Mouse (Mus musculus): ENCODE measurements around the gene Trhr2.

Trhr2 gene

DNA sequence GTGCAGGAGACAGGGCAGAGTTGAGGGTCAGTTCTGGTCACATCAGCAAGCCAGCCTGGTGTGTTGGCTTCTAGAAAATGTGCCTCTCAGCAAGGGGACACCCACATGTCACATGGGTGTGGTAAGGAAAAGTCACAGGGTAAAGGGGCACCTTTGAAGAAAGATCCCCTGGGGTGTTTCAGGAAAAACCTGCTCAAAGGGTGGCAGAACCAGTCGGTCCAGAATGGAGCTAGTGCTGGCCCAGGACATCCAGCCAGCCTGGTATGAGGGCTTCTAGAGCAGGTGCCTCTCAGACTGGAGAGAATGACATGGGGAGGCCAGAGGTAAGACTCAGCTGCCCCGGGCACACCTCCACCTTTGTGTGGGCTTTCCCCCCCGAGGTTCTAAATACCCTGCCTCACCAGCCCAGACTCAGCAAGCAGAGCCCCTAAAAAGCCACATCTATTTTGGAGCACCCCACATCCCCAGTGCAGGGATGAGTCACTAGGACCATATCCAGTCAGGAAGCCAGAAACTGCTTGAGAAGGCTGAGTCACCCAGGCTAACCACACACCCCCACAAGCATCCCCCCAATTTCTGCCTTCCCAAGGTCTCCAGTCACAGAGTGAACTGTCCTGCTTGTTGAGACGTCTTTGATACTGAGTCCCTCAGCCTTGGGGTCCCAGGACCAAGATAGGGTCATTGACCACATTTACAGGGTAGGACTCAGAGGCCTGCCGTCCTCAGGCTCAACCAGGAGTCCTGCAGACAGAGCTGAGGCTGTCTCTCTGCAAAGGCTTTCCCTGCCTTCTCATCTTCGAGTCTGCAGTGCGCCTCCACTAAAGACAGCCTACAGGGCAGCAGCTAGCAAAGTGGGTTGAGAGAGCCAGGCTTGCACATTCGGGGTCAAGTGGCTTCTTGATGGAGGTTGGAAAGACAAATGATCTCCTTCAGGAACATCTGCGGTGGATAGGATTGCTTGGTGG is 4.6 kb downstream of the Trhr2 start:
- in situ Hi-C loops (cut with MboI; ENCODE audit: unreplicated experiment in 2 of 2): no loop called here

DNA sequence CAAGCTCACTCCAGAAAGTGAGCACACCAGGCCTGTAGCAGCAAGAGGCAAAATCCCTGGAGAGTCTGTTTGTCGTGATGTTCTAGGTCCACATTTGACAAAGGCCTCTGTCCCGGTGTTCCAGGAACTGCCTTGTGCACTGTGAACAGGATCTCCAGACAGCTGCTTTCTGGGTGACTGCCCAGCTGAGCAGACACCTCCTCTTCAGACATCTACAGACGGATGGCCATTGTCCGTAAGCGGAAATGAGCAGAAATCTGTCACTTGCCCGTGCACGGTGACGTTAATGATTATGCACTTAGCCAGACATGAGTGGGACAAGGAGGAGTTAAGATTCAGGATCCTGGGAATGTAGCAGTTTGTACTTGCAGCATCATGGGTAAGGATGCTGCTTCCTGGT is 6.4 kb downstream of the Trhr2 start:
- in situ Hi-C loops (cut with MboI; ENCODE audit: unreplicated experiment in 2 of 2): no loop called here

DNA sequence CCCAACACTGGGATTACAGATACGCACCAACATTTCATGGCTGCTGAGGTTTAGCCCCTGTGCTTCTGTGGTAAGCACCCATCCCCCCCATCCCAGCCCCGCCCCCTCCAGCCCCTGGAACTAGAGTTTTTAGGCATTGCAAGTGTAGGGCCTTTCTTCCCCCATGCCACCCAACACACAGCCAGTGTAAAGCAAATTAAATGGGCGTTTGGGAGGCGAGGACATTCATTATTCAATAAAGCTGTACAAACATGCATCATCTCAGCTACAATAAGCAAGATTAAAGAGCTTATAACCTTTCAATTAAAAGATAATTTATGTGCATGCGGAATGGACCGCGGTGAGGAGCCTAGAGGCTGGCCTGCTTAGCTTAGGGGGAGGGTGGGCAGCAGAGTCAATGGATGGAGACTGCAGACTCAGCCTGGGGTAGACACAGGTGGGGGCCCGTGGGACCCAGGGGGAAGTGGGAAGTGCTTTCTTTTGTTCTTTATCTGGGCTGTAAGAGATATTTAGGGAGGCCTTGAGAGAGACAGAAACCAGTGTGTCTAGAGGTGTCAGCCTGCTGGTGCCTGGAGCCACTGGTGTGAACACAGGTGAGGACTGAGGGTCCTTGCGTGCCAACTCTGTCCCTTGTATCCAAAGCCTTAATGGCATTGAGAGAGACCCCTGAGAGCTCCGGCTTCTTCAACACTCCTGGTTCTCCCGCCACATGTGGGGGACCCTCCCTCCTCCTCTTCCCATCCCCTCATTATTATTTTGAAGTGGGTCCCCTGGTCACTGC is 10.0 kb downstream of the Trhr2 start:
- in situ Hi-C loops (cut with MboI; ENCODE audit: unreplicated experiment in 2 of 2): no loop called here

DNA sequence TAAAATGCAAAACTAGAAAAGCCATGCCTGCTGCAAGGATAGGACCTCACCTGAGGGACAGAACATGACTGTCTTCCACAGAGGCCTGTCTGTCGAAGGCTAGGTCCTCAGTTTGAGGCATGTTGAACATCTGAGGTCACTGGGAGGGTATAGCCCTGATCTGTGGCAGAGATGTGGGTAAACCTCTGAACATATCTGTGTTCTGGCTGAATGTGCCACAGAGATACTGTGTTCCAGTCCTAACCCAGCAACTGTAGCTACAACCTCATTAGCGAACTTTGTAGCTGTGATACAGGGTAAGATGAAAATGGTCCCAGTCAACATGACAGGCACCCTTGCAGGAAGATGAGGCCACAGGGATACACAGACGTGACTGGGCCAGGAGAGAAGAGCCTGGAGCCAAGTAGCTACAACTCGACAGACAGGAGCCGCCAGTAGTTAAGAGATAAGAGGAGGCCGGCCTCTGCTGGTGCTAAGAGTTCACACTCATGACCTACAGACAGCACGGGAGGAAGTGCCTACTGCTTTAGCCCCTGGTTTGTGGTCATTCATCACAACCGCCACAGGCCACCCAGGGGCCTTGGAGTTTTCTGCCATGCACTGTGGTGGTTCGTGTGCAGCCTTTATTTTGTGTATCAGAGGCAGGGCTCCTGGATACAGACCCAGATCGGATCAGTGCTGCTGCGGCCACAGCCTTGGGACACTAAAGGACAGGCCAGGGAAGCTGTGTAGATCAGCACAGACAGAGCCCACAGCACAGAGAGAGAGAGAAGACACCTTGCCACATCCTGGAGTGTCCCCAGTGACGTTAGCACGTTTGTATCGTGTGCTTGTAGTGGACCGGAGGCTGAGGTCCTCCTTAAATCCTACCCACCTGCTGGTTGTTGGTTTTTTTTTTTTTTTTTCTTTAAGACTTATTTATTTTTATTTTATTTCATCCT is 10.9 kb downstream of the Trhr2 start:
- in situ Hi-C loops (cut with MboI; ENCODE audit: unreplicated experiment in 2 of 2): no loop called here

DNA sequence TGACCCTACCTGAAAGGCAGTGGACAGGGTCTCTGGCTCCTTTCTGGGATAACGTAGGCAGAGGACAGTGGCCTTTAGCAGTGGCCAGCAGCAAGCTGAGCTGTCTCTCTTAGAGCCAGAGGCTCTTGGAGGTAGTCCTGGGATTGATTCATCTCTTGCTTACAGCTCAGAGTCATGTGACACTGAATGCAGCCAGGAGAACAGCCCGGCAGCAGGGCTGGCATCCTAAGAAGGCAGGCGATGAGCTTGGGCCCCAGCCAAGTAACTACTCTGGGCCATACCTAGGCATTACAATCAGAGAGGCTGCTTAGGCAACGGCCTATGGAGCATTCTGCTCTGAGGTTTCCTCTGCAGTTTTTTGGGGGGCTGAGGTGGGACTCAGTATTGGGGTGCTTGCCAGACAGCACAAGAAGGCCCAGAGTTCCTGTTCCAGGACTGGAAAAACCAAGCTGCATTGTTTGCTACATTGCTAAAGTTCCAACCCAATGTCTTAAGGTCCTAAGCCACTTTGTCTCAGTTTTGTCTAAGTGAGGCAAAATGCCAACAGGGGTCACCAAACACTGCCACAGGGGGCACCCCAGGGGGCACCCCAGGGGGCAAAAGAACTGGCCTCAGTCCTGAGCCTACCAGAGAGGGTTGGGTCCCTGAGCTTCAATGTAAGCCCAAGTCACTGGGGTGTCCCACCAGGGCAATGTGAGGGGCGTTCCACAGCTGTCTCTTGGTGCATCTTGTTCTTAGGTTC is 12.6 kb downstream of the Trhr2 start:
- in situ Hi-C loops (cut with MboI; ENCODE audit: unreplicated experiment in 2 of 2): no loop called here

DNA sequence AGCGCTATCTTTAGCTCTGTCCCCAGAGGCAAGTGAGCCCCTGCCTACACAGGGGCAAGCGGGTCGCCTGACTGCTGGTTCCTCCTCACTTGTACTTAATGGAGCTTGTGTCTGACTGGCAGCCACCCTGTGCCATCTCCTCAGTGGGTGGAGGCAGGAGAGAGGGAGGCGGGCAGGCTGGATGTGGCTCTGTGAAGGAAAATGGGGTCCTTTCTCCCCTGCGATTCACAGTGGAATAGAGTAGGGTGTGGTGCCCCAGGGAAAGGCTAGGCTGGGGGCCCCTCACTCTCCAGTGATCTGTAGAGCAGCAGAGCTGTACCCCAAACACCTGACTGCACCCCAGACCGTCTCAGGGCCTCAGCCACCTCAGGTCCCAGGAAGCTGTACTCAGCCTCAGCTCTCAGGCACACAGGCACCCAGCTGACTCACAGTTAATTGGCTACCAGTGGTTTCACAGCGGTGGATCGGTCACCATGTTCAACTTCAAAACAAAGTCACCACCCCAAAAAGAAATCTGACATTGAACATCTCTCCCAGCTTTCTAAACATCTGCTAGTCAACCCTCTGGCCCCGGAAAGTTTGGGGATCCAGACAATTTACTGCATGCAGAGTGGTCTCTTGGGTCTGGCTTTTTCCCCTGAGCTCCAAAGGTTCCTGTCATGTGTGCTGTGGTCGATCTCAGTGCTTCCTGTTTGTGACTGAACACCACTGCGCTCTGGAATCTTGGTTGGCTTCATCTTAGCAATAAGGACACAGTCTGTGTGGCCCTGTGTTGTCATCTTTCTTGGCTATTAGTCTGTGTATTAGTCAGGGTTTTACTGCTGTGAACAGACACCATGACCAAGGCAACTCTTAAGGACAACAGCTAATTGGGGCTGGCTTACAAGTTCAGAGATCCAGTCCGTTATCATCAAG is 15.1 kb downstream of the Trhr2 start:
- in situ Hi-C loops (cut with MboI; ENCODE audit: unreplicated experiment in 2 of 2): no loop called here

DNA sequence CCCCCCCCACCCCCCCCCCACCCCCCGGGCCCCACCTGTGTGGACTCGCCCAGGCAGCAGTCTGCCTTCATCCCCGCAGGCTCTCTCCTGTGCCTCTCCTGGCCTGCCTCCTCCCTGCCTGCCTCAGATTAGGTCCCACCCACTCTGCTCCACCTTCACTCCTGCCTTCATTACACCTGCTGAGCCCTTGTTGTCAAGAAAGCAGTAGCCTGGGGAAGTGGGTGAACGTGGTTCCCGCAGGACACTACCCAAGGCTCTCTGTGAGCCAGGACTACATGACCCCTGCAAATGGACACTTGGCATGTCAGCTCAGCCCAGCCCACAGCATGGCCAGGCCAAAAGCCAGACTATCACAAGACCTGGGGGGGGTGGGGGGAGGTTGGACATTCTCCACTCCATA is 16.3 kb downstream of the Trhr2 start:
- in situ Hi-C loops (cut with MboI; ENCODE audit: unreplicated experiment in 2 of 2): no loop called here

DNA sequence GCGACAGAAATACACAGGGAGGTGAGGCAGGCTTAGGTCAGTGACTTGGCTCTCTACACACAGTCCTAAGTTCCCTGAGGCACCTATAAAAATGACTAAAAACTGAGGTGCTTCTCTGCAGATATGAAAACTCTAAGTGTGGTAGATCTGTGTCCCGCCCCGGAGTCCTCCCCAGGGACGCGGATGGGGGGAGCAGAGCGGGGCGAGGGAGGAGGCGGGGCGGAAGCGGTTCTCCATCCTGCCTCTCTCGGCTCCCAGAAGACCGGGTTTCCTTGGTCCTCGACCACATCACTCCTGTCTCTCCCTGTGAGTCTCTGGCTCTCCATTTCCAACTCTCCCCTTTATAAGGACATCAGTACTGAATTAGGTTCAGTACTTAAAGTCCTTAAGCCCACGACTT is 16.8 kb downstream of the Trhr2 start:
- in situ Hi-C loops (cut with MboI; ENCODE audit: unreplicated experiment in 2 of 2): no loop called here

DNA sequence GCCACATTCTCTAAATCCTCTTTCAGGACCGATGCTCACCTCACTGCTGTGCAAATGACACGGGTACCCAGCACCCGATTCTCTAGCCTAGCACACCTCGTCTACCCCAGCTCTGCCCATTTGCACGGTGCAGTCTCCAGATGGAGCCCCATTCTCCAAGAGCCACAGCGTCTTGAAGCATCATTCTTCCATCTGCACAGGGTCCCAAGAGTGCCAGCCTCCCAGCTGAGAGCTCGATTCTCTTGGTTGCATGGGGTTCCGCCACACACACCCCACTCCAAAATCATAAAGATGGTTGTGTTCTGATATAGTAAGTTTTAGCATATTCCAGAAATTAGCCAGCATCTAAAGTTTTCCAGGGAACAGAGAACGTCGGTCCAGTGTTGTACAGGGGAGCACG is 17.2 kb downstream of the Trhr2 start:
- in situ Hi-C loops (cut with MboI; ENCODE audit: unreplicated experiment in 2 of 2): no loop called here

DNA sequence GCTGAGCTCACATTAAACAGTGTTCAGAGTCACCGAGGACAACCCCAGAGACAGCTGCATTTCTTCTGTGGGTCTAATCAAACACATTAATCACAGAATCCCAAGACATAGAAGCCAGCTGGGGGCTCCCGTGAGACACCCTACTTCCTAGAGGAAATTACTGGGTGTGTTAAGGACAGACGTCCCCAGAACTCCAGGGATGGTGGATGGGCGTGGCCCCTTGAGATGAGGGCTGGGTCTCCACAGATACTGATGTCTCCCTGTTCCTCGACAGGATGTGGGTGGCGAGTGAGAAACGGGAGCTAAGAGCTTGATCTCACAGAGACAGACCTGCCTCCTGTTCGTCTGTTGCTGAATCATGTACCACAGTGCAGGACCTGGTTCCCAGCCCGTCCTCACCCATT is 17.7 kb downstream of the Trhr2 start:
- in situ Hi-C loops (cut with MboI; ENCODE audit: unreplicated experiment in 2 of 2): no loop called here

DNA sequence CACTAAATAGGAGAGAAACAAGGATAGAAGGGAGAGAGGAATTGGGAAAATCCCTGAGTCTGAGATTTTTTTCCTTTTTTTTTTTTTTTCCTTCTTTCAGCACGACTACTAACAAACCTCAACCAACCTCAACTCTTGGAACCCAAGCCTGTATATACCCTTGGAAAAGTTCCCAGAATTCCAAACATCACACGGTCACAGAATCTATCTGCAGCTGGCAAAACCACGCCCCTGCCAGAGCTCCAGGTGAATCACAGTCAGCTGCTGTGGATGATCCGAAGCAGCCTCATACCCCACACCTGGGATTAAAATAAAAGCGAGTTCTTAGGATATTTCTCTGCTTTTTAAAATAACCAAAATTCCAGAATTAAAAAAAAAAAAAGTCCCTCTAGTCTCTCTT is 18.2 kb downstream of the Trhr2 start:
- in situ Hi-C loops (cut with MboI; ENCODE audit: unreplicated experiment in 2 of 2): no loop called here

DNA sequence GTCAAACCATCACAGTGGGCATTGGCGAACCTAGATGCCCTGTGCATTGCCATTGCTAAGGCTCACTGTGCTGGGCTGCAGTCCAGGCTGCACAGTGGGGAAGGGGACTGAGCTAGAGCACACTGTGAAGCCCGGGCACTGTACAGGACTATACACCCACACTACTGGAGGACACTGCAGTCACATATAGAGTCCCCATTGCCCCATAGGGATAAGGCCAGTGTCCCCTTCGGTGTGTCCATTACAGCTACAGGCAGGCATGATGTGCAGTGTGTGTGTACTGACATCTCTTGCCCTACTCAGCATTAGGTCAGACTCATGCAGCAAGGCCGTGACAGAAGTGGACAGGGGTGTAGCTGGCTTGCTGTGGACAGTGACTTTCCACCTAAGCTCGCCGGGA is 18.8 kb downstream of the Trhr2 start:
- in situ Hi-C loops (cut with MboI; ENCODE audit: unreplicated experiment in 2 of 2): no loop called here

DNA sequence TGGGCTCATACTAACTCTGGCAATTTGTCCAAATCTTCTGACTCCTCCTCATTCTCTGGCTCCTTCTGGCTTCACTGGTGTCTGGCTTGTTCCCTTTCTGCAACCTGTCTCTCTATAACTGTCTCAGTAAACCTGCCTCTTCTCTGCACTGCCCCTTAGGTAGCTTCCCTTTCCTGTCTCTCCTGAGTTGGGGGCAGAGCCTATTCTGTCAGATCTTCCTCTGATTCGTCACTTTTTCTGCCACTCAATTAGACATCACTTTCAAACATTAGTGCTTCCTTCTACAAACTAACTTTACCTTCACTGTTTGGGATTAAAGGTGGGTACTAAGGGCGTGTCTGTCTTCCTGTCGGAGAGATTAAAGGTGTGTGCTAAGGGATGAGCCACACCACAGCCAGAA is 19.8 kb downstream of the Trhr2 start:
- in situ Hi-C loops (cut with MboI; ENCODE audit: unreplicated experiment in 2 of 2): no loop called here

DNA sequence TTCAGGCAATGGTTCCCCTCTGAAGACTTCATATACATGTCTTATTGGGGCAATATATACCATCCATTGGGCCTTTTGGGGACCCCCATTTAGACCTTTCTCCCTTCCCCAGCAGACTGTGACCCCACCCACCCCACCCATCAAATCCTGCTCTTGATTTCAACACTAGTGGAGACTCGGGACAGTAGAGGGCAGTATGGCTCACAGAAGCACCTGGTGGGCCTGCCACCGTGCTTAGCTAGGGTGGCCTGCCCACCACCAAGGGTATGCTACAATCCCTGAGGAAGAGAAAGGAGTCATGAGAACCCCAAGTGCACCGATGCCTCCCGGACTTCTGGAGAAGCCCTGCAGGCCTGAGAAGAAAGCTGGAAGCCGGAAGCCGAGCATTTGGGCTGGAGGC is 21.7 kb downstream of the Trhr2 start:
- in situ Hi-C loops (cut with MboI; ENCODE audit: unreplicated experiment in 2 of 2): loop anchor here in 1 of 2 experiments (10.0 kb wide), 1 partner anchor 174 kb away; no protein-coding TSS in a partner anchor

DNA sequence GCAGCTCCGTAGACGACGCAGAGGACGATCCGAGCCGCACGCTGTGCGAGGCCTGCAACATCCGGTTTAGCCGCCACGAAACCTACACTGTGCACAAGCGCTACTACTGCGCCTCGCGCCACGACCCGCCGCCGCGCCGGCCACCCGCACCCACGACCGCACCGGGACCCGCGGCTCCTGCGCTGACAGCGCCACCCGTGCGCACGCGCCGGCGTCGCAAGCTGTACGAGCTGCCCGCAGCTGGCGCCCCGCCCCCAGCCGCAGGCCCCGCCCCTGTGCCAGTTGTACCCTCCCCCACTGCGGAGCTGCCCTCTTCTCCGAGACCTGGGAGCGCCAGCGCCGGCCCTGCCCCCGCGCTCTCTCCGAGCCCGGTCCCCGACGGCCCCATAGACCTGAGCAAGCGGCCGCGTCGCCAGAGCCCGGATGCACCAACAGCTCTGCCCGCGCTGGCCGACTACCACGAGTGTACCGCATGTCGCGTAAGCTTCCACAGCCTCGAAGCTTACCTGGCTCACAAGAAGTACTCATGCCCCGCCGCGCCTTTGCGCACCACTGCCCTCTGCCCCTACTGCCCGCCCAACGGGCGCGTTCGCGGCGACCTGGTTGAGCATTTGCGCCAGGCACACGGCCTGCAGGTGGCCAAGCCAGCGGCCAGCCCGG is 24.2 kb downstream of the Trhr2 start:
- in situ Hi-C loops (cut with MboI; ENCODE audit: unreplicated experiment in 2 of 2): loop anchor here in 1 of 2 experiments (10.0 kb wide), 1 partner anchor 172 kb away; no protein-coding TSS in a partner anchor

DNA sequence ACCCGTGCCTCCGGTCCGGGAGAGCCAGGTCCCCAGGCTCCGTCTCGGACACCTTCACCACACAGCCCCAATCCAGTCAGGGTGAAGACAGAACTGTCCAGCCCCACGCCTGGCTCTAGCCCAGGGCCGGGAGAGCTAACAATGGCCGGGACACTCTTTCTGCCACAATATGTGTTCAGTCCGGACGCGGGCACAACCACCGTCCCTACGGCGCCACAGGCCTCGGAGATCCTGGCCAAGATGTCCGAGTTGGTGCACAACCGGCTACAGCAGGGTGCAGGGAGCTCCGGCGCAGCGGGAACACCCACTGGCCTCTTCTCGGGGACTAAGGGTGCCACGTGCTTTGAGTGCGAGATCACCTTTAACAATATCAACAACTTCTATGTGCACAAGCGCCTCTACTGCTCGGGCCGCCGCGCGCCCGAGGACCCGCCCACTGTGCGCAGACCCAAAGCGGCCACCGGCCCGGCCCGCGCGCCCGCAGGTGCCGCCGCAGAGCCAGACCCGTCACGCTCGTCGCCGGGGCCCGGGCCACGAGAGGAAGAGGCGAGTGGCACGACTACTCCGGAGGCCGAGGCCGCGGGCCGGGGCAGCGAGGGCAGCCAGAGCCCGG is 24.8 kb downstream of the Trhr2 start:
- in situ Hi-C loops (cut with MboI; ENCODE audit: unreplicated experiment in 2 of 2): loop anchor here in 1 of 2 experiments (10.0 kb wide), 1 partner anchor 171 kb away; no protein-coding TSS in a partner anchor

DNA sequence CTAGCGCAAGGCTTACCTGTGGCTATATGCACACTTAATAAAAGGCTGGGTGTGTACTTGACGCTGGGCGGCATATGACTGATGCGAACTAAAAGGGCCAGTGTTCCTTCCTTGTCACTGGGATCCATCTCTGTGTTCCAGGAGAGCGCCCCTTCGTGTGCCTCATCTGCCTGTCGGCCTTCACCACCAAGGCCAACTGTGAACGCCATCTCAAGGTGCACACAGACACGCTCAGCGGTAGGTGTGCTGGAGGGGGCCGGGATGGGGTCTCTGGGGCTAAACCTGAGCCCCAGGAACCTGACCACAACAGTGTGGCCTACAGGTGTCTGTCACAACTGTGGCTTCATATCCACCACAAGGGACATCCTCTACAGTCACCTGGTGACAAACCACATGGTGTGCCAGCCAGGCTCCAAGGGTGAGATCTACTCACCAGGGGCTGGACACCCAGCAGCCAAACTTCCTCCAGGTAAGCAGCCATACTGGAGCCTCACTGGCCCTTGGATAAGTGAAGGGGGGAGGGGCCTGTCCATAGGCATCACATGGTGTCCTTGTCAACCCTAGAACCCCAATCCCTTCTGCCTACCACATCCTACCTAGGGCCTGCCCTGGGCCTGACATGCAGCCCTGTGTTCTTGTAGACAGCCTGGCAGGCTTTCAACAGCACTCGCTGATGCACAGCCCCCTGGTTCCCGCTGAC is 25.6 kb downstream of the Trhr2 start:
- in situ Hi-C loops (cut with MboI; ENCODE audit: unreplicated experiment in 2 of 2): loop anchor here (5.0 to 10.0 kb wide), 4 partner anchors 32 to 170 kb away; no protein-coding TSS in a partner anchor

Data from v-Abl transformed pro-B cells (cell line).